Mouse (Mus musculus) liver, embryonic 15.5 days (tissue): ENCODE results near the gene Syne3. TPM values are rescaled to one million over a fixed set of nuclear protein-coding genes. Genes with fewer than 3 reads are reported as not detected.

Experiments
- ATAC-seq: fragments of 200-750 bp; cut with Nextera tagmentation; 2 replicates; pipeline ENCODE4 v1.8.0; 2017; ENCODE audit warnings: moderate number of reproducible peaks, mild to moderate bottlenecking, moderate library complexity; ENCODE audit not compliant: insufficient read depth
- H3K27ac ChIP-seq: fragments of 300-500 bp; sonication (generic); replicated peaks from 2 replicates; pipeline ENCODE4 v1.5.1; 2015; ENCODE audit warnings: mild to moderate bottlenecking, inconsistent platforms
- H3K27me3 ChIP-seq: fragments of 300-500 bp; sonication (generic); 2 replicates; pipeline ENCODE4 v1.6.1; 2015; ENCODE audit warnings: mild to moderate bottlenecking, inconsistent platforms
- H3K36me3 ChIP-seq: fragments of 300-500 bp; sonication (generic); replicated peaks from 2 replicates; pipeline ENCODE4 v1.6.1; 2015; ENCODE audit warnings: moderate library complexity, mild to moderate bottlenecking, inconsistent platforms
- H3K4me1 ChIP-seq: fragments of 300-500 bp; sonication (generic); replicated peaks from 2 replicates; pipeline ENCODE4 v1.6.1; 2015; ENCODE audit warnings: inconsistent platforms
- H3K4me2 ChIP-seq: fragments of 300-500 bp; sonication (generic); 2 replicates; pipeline ENCODE4 v1.6.1; 2015; ENCODE audit warnings: moderate library complexity, mild to moderate bottlenecking, inconsistent platforms
- H3K4me3 ChIP-seq: fragments of 300-500 bp; sonication (generic); replicated peaks from 2 replicates; pipeline ENCODE4 v1.5.1; 2015; ENCODE audit warnings: mild to moderate bottlenecking, inconsistent platforms
- H3K9ac ChIP-seq: fragments of 300-500 bp; sonication (generic); 2 replicates; pipeline ENCODE4 v1.6.1; 2015; ENCODE audit warnings: moderate library complexity, mild to moderate bottlenecking, inconsistent platforms
- H3K9me3 ChIP-seq: fragments of 300-500 bp; sonication (generic); replicated peaks from 2 replicates; pipeline ENCODE4 v1.6.1; 2016; ENCODE audit warnings: inconsistent platforms
- WGBS: fragments of 180-500 bp; shearing (Covaris S2); methylation state at CpG from one replicate; pipeline ENCODE4 v1.1.7; 2015; ENCODE audit warnings: mixed read lengths; ENCODE audit not compliant: insufficient replicate concordance; 5-methylcytosine and 5-hydroxymethylcytosine counted together
- polyA plus RNA-seq: library from polyadenylated mRNA; unstranded; fragments of >200 nt; fragmentation: Nextera tagmentation; extraction: Ambion mirVana; gene quantifications from 2 replicates; pipeline ENCODE4 v1.2.1, GENCODE M21; 2015

Syne3 gene
- polyA plus RNA-seq, 1 experiment from 2014 or later: 3.0 TPM

- H3K36me3 ChIP-seq: no peaks in the 10 kb centered on the region
- no peak overlapping the region for H3K4me3 ChIP-seq
- H3K27ac ChIP-seq: no peak overlapping the region
- H3K4me2 ChIP-seq: no peak overlapping the region
- no peak for ATAC-seq
- no peak overlapping the region for H3K9ac ChIP-seq
- 56% methylated on average over 2 of the region's 2 CpGs for WGBS
- no peaks in the 10 kb centered on the region for H3K4me1 ChIP-seq
- no peaks in the 10 kb centered on the region for H3K27me3 ChIP-seq
- no peaks in the 10 kb centered on the region for H3K9me3 ChIP-seq
These were observed 90.4 kb downstream of the Syne3 start for GRCm38 (mm10) chr12:104919247-104919646.

- Histone ChIP-seq H3K9ac (no peak overlapping the region), H3K4me1 (no peaks in the 10 kb centered on the region), H3K27me3 (no peaks in the 10 kb centered on the region), H3K27ac (no peak overlapping the region), H3K4me2 (no peak overlapping the region), H3K36me3 (no peaks in the 10 kb centered on the region), H3K9me3 (no peaks in the 10 kb centered on the region), H3K4me3 (no peak overlapping the region)
- 74% methylated on average over 2 of the region's 2 CpGs for WGBS
- no peak for ATAC-seq
These were observed 91.7 kb downstream of the Syne3 start for GRCm38 (mm10) chr12:104917927-104918326.

GRCm38 (mm10) chr12:104917297-104917696 is 92.3 kb downstream of the Syne3 start:
- H3K27me3 ChIP-seq: no peaks in the 10 kb centered on the region
- no peak overlapping the region for H3K27ac ChIP-seq
- H3K36me3 ChIP-seq: no peaks in the 10 kb centered on the region
- H3K4me3 ChIP-seq: no peak overlapping the region
- H3K4me1 ChIP-seq: no peaks in the 10 kb centered on the region
- ATAC-seq: no peak
- H3K9ac ChIP-seq: no peak overlapping the region
- no peaks in the 10 kb centered on the region for H3K9me3 ChIP-seq
- H3K4me2 ChIP-seq: no peak overlapping the region
- WGBS: 79% methylated on average over 4 of the region's 4 CpGs

- H3K9me3 ChIP-seq: no peaks in the 10 kb centered on the region
- H3K27me3 ChIP-seq: no peaks in the 10 kb centered on the region
- no peak overlapping the region for H3K27ac ChIP-seq
- no peak for ATAC-seq
- H3K9ac ChIP-seq: no peak overlapping the region
- 66% methylated on average over 8 of the region's 8 CpGs for WGBS
- no peak overlapping the region for H3K4me2 ChIP-seq
- no peaks in the 10 kb centered on the region for H3K4me1 ChIP-seq
- no peak overlapping the region for H3K4me3 ChIP-seq
- no peaks in the 10 kb centered on the region for H3K36me3 ChIP-seq
These were observed 92.8 kb downstream of the Syne3 start for GRCm38 (mm10) chr12:104916776-104917175.

- Histone ChIP-seq H3K36me3 (no peaks in the 10 kb centered on the region), H3K9ac (no peak overlapping the region), H3K27me3 (no peaks in the 10 kb centered on the region), H3K4me1 (no peaks in the 10 kb centered on the region), H3K4me3 (no peak overlapping the region), H3K9me3 (no peaks in the 10 kb centered on the region), H3K27ac (no peak overlapping the region), H3K4me2 (no peak overlapping the region)
- ATAC-seq: no peak
- WGBS: 53% methylated on average over 4 of the region's 4 CpGs
These were observed 93.9 kb downstream of the Syne3 start for GRCm38 (mm10) chr12:104915681-104916080.

GRCm38 (mm10) chr12:104912990-104913389 is 96.6 kb downstream of the Syne3 start:
- Histone ChIP-seq H3K4me1 (no peaks in the 10 kb centered on the region), H3K4me2 (no peak overlapping the region), H3K9me3 (no peaks in the 10 kb centered on the region), H3K4me3 (no peak overlapping the region), H3K9ac (no peak overlapping the region), H3K27me3 (no peaks in the 10 kb centered on the region), H3K36me3 (no peaks in the 10 kb centered on the region), H3K27ac (no peak overlapping the region)
- ATAC-seq: no peak
- WGBS: 44% methylated on average over 3 of the region's 3 CpGs

- no peak overlapping the region for H3K4me2 ChIP-seq
- H3K4me1 ChIP-seq: no peaks in the 10 kb centered on the region
- H3K9ac ChIP-seq: no peak overlapping the region
- no peaks in the 10 kb centered on the region for H3K27me3 ChIP-seq
- 46% methylated on average over 10 of the region's 10 CpGs for WGBS
- H3K27ac ChIP-seq: no peak overlapping the region
- no peaks in the 10 kb centered on the region for H3K36me3 ChIP-seq
- no peaks in the 10 kb centered on the region for H3K9me3 ChIP-seq
- H3K4me3 ChIP-seq: no peak overlapping the region
- no peak for ATAC-seq
These were observed 97.2 kb downstream of the Syne3 start for GRCm38 (mm10) chr12:104912281-104912933.

- no peaks in the 10 kb centered on the region for H3K9me3 ChIP-seq
- H3K4me3 ChIP-seq: no peak overlapping the region
- H3K27me3 ChIP-seq: no peaks in the 10 kb centered on the region
- H3K36me3 ChIP-seq: no peaks in the 10 kb centered on the region
- no peak overlapping the region for H3K9ac ChIP-seq
- no peak overlapping the region for H3K4me2 ChIP-seq
- no peaks in the 10 kb centered on the region for H3K4me1 ChIP-seq
- no peak overlapping the region for H3K27ac ChIP-seq
- WGBS: 71% methylated on average over 4 of the region's 4 CpGs
- no peak for ATAC-seq
These were observed 99.9 kb downstream of the Syne3 start for GRCm38 (mm10) chr12:104909750-104910149.

GRCm38 (mm10) chr12:104908986-104909385 is 100.6 kb downstream of the Syne3 start:
- Histone ChIP-seq H3K9ac (no peak overlapping the region), H3K9me3 (no peaks in the 10 kb centered on the region), H3K27me3 (no peaks in the 10 kb centered on the region), H3K4me3 (no peak overlapping the region), H3K27ac (no peak overlapping the region), H3K4me1 (no peaks in the 10 kb centered on the region), H3K36me3 (no peaks in the 10 kb centered on the region), H3K4me2 (no peak overlapping the region)
- no peak for ATAC-seq
- WGBS: 43% methylated on average over 5 of the region's 5 CpGs

GRCm38 (mm10) chr12:104908024-104908781 is 101.4 kb downstream of the Syne3 start:
- Histone ChIP-seq H3K4me2 (no peak overlapping the region), H3K9me3 (no peaks in the 10 kb centered on the region), H3K9ac (no peak overlapping the region), H3K27me3 (no peaks in the 10 kb centered on the region), H3K27ac (no peak overlapping the region), H3K36me3 (no peaks in the 10 kb centered on the region), H3K4me1 (no peaks in the 10 kb centered on the region), H3K4me3 (no peak overlapping the region)
- WGBS: 17% methylated on average over 15 of the region's 15 CpGs
- ATAC-seq: no peak

- Histone ChIP-seq H3K9me3 (no peaks in the 10 kb centered on the region), H3K27ac (no peak overlapping the region), H3K36me3 (no peaks in the 10 kb centered on the region), H3K4me1 (0 out of 2 replicates have a peak, but pooled peaks cover 4% of the 10 kb centered on the region), H3K4me2 (no peak overlapping the region), H3K9ac (no peak overlapping the region), H3K4me3 (no peak overlapping the region), H3K27me3 (no peaks in the 10 kb centered on the region)
- no peak for ATAC-seq
- 65% methylated on average over 2 of the region's 2 CpGs for WGBS
These were observed 102.5 kb downstream of the Syne3 start for GRCm38 (mm10) chr12:104907133-104907532.
